Mouse (Mus musculus): ENCODE results near the gene Gdpd1.
"Not testable (repeated sequence)": the region's sequence is repeated elsewhere in the genome, so short reads cannot be mapped to it uniquely, and the experiment has no call there.

Gdpd1 gene

GRCm38 (mm10) chr11:87025351-87025750 lies 48.5 kb downstream of the Gdpd1 start:
- no peak for DNase-seq

GRCm38 (mm10) chr11:87023240-87023639 lies 50.6 kb downstream of the Gdpd1 start:
- DNase-seq, result not testable (repeated sequence)

- DNase-seq, result no peak
These were observed 51.1 kb downstream of the Gdpd1 start for GRCm38 (mm10) chr11:87022765-87023164.

- DNase-seq, result no peak
These were observed 52.3 kb downstream of the Gdpd1 start for GRCm38 (mm10) chr11:87021551-87021950.

- no peak for DNase-seq
These were observed 53.4 kb downstream of the Gdpd1 start for GRCm38 (mm10) chr11:87020449-87020848.

- no peak for DNase-seq
These were observed 54.4 kb downstream of the Gdpd1 start for GRCm38 (mm10) chr11:87019431-87019830.

- no peak for DNase-seq
These were observed 55.8 kb downstream of the Gdpd1 start for GRCm38 (mm10) chr11:87018081-87018480.

GRCm38 (mm10) chr11:87015691-87016090 lies 58.2 kb downstream of the Gdpd1 start:
- DNase-seq, result no peak

GRCm38 (mm10) chr11:87010476-87010875 lies 63.4 kb downstream of the Gdpd1 start:
- DNase-seq, result peak; percentile 52 to 63

- DNase-seq, result peak; percentile 43 to 67
These were observed 66.5 kb downstream of the Gdpd1 start for GRCm38 (mm10) chr11:87007371-87007770.

- DNase-seq, result peak in 1 of 2 experiments; percentile 25
These were observed 68.7 kb downstream of the Gdpd1 start for GRCm38 (mm10) chr11:87004960-87005755.

- DNase-seq, result no peak
These were observed 71.6 kb downstream of the Gdpd1 start for GRCm38 (mm10) chr11:87002078-87002829.

GRCm38 (mm10) chr11:87001217-87001616 lies 72.6 kb downstream of the Gdpd1 start:
- no peak for DNase-seq

- no peak for DNase-seq
These were observed 77.6 kb downstream of the Gdpd1 start for GRCm38 (mm10) chr11:86996266-86996665.

GRCm38 (mm10) chr11:86995625-86996221 lies 78.1 kb downstream of the Gdpd1 start:
- peak; percentile 72 to 76 for DNase-seq

GRCm38 (mm10) chr11:86994791-86995624 lies 78.9 kb downstream of the Gdpd1 start:
- no peak for DNase-seq

- DNase-seq, result peak in 1 of 2 experiments; percentile 30
These were observed 79.5 kb downstream of the Gdpd1 start for GRCm38 (mm10) chr11:86994330-86994729.

GRCm38 (mm10) chr11:86993041-86994037 lies 80.5 kb downstream of the Gdpd1 start, which contains the start of gene Ypel2:
TSS of gene Ypel2 (minus strand) at chr11:86993707.
- peak; percentile 97 to 99 for DNase-seq

- no peak for DNase-seq
These were observed 81.3 kb downstream of the Gdpd1 start for GRCm38 (mm10) chr11:86992461-86992988.

GRCm38 (mm10) chr11:86991241-86991640 lies 82.6 kb downstream of the Gdpd1 start:
- no peak for DNase-seq

GRCm38 (mm10) chr11:86990309-86990708 lies 83.6 kb downstream of the Gdpd1 start:
- DNase-seq, result no peak

Measured in kidney, postnatal 4 days (tissue).